Mouse (Mus musculus) hindbrain, embryonic 14.5 days (tissue): ENCODE data around the gene Fabp3. TPM values are rescaled to one million over a fixed set of nuclear protein-coding genes. Genes with fewer than 3 reads are reported as not detected.

Experiments used
- ATAC-seq: fragments of 200-750 bp; cut with Nextera tagmentation; 2 replicates; pipeline ENCODE4 v1.8.0; 2017; ENCODE audit warnings: moderate number of reproducible peaks, mild to moderate bottlenecking, moderate TSS enrichment, moderate library complexity; ENCODE audit not compliant: low FRiP score
- DNase-seq: peaks from one replicate; pipeline ENCODE4 v3.0.0-alpha.2; 2015; ENCODE audit warnings: low spot score
- H3K27ac ChIP-seq: fragments of 300-500 bp; sonication (generic); 2 replicates; pipeline ENCODE4 v1.5.1; 2014; ENCODE audit warnings: mild to moderate bottlenecking, moderate library complexity
- H3K27me3 ChIP-seq: fragments of 300-500 bp; sonication (generic); 2 replicates; pipeline ENCODE4 v1.6.1; 2014; ENCODE audit warnings: mild to moderate bottlenecking, low read length, mixed read lengths; ENCODE audit not compliant: control insufficient read depth, insufficient read depth
- H3K36me3 ChIP-seq: fragments of 300-500 bp; sonication (generic); replicated peaks from 2 replicates; pipeline ENCODE4 v1.6.1; 2014; ENCODE audit not compliant: control insufficient read depth, insufficient read depth
- H3K4me1 ChIP-seq: fragments of 300-500 bp; sonication (generic); replicated peaks from 2 replicates; pipeline ENCODE4 v1.6.1; 2014; ENCODE audit warnings: antibody characterized with exemption, low read length, mixed read lengths; ENCODE audit not compliant: control insufficient read depth, insufficient read depth
- H3K4me2 ChIP-seq: fragments of 300-500 bp; sonication (generic); replicated peaks from 2 replicates; pipeline ENCODE4 v1.6.1; 2014; ENCODE audit warnings: mild to moderate bottlenecking, moderate library complexity
- H3K4me3 ChIP-seq: fragments of 300-500 bp; sonication (generic); replicated peaks from 2 replicates; pipeline ENCODE4 v1.5.1; 2014; ENCODE audit warnings: mild to moderate bottlenecking, low read length
- H3K9ac ChIP-seq: fragments of 300-500 bp; sonication (generic); 2 replicates; pipeline ENCODE4 v1.6.1; 2014
- H3K9me3 ChIP-seq: fragments of 300-500 bp; sonication (generic); 2 replicates; pipeline ENCODE4 v1.6.1; 2016; ENCODE audit warnings: low read length; ENCODE audit not compliant: control insufficient read depth
- WGBS: fragments of 180-500 bp; shearing (Covaris S2); extraction: QIAGEN DNeasy Blood & Tissue Kit; methylation state at CpG from one replicate; pipeline ENCODE4 v1.1.7; 2014; 5-methylcytosine and 5-hydroxymethylcytosine counted together
- polyA plus RNA-seq: library from polyadenylated mRNA; unstranded; fragments of >200 nt; fragmentation: Nextera tagmentation; extraction: Ambion mirVana; gene quantifications from 2 replicates; pipeline ENCODE4 v1.2.1, GENCODE M21; 2014

Gene Fabp3
- polyA plus RNA-seq, 1 experiment from 2014 or later, result 285 TPM

DNA sequence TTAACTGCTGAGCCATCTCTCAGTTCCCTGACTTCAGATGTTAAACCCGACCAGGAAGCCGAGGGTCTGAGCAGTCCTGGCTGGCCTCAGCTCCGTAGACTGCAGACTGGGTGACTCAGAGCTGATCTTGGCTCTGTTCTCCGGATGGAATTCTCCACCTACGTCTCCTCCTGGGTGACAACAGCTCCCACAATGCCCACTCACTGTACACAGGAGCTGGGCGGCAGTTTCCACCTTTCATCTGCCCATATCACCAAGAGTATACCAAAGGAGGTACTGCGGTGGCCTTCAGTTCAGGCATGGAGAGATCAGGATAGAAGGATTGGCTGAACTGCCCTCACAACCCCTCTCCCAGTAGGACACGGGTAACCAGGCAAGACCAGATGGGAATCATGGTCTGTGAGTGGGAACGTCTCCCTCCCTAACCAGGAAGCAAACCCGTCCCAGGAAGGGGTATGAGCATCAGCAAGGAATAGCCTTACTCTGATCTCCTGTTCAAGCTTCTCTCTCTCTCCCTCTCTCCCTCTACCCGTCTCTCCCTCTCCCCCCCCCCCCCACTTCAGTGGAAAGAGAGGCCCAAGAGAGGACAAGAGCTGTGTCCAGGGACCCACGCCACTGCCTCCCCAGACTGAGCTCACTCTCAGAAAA lies 34.6 kb upstream of the Fabp3 start:
- H3K9ac ChIP-seq, result peak overlapping the region; percentile 92
- 4% methylated on average over 10 of the region's 12 CpGs for WGBS
- H3K27me3 ChIP-seq, result 0 out of 2 replicates have a peak, but pooled peaks cover 2% of the 10 kb centered on the region
- H3K4me3 ChIP-seq, result peak overlapping the region; percentile 60
- peak overlapping the region; percentile 97 for H3K27ac ChIP-seq
- no peaks in the 10 kb centered on the region for H3K36me3 ChIP-seq
- H3K4me1 ChIP-seq, result peaks cover 23% of the 10 kb centered on the region
- H3K4me2 ChIP-seq, result peak overlapping the region; percentile 66
- DNase-seq, result peak; percentile 55
- no peaks in the 10 kb centered on the region for H3K9me3 ChIP-seq
- peak; percentile 16 for ATAC-seq

DNA sequence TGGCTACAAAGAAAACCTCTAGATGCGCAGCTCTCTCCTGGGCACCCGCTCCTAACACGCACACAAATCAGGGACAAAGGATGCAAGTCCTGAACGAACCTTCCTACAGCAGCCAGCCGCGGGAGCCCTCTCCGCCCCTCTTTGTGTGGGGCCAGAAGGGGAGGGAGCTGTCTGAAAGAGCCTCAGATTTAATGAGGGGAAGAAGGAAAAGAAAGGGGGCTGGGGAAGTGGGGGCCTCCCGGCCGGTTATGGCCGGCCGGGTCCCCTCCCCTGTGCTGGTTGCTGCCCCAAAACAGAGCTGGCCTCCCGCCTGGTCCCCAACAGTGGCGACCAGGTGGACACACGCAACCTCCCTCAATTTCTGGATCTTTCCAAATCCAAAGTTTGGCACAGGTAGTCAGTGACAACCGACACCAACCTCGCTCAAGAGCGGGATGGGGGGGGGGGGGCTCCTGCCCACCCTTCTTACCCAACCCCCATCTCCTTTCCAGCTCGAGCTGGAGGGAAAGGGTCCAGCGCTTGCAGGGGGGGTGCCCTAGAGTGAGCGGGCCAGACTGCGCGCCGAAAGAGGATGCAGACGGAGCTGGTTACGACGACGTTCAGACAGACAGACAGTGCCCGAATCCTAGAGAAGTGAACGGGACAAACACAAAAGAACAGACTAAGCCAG lies 33.9 kb upstream of the Fabp3 start:
- 0 out of 2 replicates have a peak, but pooled peaks cover 2% of the 10 kb centered on the region for H3K27me3 ChIP-seq
- peak; percentile 81 for ATAC-seq
- H3K27ac ChIP-seq, result peak overlapping the region; percentile 97
- under 1% methylated on average over 29 of the region's 29 CpGs for WGBS
- H3K4me3 ChIP-seq, result peak overlapping the region; percentile 60
- peak overlapping the region; percentile 66 for H3K4me2 ChIP-seq
- peak overlapping the region; percentile 92 for H3K9ac ChIP-seq
- peaks cover 23% of the 10 kb centered on the region for H3K4me1 ChIP-seq
- H3K36me3 ChIP-seq, result no peaks in the 10 kb centered on the region
- no peaks in the 10 kb centered on the region for H3K9me3 ChIP-seq
- DNase-seq, result peak; percentile 65

DNA sequence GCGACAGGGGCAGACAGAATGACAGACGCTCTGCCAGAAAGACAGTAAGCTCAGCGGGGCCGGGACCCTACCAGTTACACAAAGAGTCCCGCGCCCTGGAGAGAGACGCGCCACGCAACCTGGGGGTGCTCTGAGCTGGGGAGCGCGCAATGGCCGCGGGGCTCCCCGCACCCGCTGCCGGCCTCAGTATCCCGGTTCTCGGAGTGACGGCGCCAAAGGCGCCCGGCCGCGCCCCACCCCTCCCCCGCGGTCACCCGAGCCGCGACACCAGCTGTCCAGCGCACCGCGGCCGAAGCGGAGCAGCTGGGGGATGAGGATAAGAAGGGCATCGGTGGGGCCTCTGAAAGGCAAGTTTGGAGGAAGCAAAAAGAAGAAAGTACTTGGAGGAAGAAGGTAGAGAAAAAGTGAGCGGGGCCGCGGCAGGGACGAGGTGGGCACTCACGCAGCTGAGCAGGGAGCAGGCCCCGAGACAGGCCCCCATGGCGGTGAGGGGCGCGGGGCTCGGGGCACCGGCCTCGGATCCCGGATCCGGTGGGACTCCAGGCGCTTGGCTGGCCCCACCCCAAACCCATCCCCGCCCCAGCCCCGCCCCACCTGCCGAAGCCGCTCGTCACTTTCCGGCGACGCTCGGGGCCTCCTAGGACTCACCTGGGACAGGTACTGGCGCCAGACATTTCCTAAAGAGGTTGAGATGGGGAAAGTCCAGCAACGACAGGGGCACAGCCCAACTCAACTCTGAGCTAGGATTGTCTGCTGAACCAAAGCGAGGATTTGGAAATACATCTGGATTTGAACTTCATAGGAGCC lies 33.2 kb upstream of the Fabp3 start:
- Histone ChIP-seq H3K9me3 (no peaks in the 10 kb centered on the region), H3K9ac (peak overlapping the region; percentile 92), H3K27ac (peak overlapping the region; percentile 97), H3K4me2 (peak overlapping the region; percentile 66), H3K4me3 (peak overlapping the region; percentile 60), H3K4me1 (peaks cover 23% of the 10 kb centered on the region), H3K27me3 (0 out of 2 replicates have a peak, but pooled peaks cover 2% of the 10 kb centered on the region), H3K36me3 (no peaks in the 10 kb centered on the region)
- peak; percentile 57 for DNase-seq
- peak; percentile 35 for ATAC-seq
- under 1% methylated on average over 61 of the region's 62 CpGs for WGBS

DNA sequence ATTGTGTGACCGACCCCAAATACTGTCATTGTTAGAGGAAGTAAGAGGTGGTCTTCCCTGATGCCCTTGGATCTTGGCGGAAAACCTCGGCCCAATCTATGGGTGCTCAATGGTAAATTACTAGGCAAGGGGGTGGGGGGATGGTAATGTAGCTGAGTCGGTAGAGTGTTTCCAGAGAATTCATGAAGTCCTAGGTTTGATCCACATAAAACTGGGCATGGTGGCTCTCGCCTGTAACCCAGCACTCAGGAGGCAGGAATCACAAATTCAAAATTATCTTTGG lies 32.6 kb upstream of the Fabp3 start:
- peak overlapping the region; percentile 92 for H3K9ac ChIP-seq
- 0 out of 2 replicates have a peak, but pooled peaks cover 2% of the 10 kb centered on the region for H3K27me3 ChIP-seq
- H3K4me2 ChIP-seq, result peak overlapping the region; percentile 66
- H3K27ac ChIP-seq, result peak overlapping the region; percentile 97
- peak overlapping the region; percentile 60 for H3K4me3 ChIP-seq
- WGBS, result 34% methylated on average over 5 of the region's 5 CpGs
- DNase-seq, result no peak
- no peak for ATAC-seq
- H3K36me3 ChIP-seq, result no peaks in the 10 kb centered on the region
- no peaks in the 10 kb centered on the region for H3K9me3 ChIP-seq
- H3K4me1 ChIP-seq, result peaks cover 23% of the 10 kb centered on the region

DNA sequence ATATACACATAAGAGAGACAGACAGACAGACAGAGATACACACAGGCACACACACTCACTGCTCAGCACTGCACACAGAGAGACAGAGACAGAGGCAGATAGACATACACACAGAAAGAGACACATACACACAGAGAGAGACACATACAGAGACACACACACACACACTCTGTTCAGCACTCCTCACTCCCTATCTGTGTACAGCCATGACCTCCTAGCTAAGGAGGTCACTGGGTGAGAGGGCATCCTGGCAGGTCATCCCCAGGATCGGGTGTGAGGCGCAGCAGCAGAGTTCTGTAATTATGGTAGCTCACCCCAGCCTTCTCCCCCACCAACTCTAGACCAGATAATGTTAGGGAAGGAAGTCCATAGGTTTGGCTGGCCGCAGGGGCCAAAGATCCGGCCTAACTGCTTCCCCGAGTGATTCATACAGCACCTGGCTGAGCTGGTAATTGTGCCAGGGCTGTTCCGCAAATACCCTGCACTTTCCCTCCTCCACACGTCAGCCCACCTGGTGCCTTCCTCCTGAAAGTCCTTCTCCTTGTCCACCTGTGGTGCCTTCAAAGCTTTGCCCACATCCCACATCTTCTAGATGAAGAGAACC lies 31.7 kb upstream of the Fabp3 start:
- ATAC-seq (no peak), DNase-seq (no peak)
- Histone ChIP-seq H3K4me2 (no peak overlapping the region), H3K4me1 (peaks cover 23% of the 10 kb centered on the region), H3K27ac (no peak overlapping the region), H3K27me3 (0 out of 2 replicates have a peak, but pooled peaks cover 2% of the 10 kb centered on the region), H3K9me3 (no peaks in the 10 kb centered on the region), H3K4me3 (no peak overlapping the region), H3K36me3 (no peaks in the 10 kb centered on the region), H3K9ac (no peak overlapping the region)
- WGBS, result 79% methylated on average over 7 of the region's 7 CpGs

GRCm38 (mm10) chr4:130279105-130279504 lies 29.3 kb upstream of the Fabp3 start, which contains the start of gene Serinc2:
TSS of gene Serinc2 (minus strand) at chr4:130279205.
- 0 out of 2 replicates have a peak, but pooled peaks cover 2% of the 10 kb centered on the region for H3K27me3 ChIP-seq
- no peak within 1 kb of the TSS for H3K9ac ChIP-seq
- ATAC-seq, result no peak
- no peak within 1 kb of the TSS for H3K27ac ChIP-seq
- DNase-seq, result no peak
- no peak within 1 kb of the TSS for H3K4me3 ChIP-seq
- 72% methylated on average over 2 of the region's 2 CpGs for WGBS
- no peaks in the 10 kb centered on the region for H3K36me3 ChIP-seq
- H3K4me2 ChIP-seq, result no peak within 1 kb of the TSS
- no peaks in the 10 kb centered on the region for H3K9me3 ChIP-seq
- peaks cover 9% of the 10 kb centered on the region; the same call in 1 of the 2 replicates for H3K4me1 ChIP-seq

DNA sequence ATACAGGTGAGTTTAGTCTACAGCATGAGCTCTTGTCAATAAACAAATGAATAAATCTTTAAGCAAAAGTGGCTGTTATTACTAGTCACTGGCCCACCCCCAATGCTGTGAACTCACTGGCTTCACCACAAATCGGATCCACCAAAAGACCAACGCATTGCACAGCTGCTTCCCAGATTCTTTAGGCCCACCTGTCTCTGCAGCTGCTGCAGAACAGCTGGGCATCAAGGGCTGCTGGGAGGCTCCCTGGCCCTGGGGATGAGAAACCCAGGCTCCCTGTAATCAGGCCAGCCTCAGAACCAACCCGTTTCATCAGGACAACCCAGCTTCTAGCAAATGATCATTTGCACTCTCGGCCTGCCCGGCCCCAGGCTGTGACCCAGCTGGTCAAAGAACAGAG lies 25.5 kb upstream of the Fabp3 start:
- Histone ChIP-seq H3K9ac (no peak overlapping the region), H3K36me3 (no peaks in the 10 kb centered on the region)
- WGBS, result 80% methylated on average over 5 of the region's 5 CpGs

GRCm38 (mm10) chr4:130283826-130284225 lies 24.6 kb upstream of the Fabp3 start:
- 86% methylated on average over 9 of the region's 9 CpGs for WGBS
- H3K4me1 ChIP-seq, result no peaks in the 10 kb centered on the region
- no peak overlapping the region for H3K4me2 ChIP-seq
- no peaks in the 10 kb centered on the region for H3K27me3 ChIP-seq
- H3K9ac ChIP-seq, result no peak overlapping the region
- DNase-seq (no peak), ATAC-seq (no peak)
- no peaks in the 10 kb centered on the region for H3K9me3 ChIP-seq
- no peaks in the 10 kb centered on the region for H3K36me3 ChIP-seq
- no peak overlapping the region for H3K4me3 ChIP-seq
- no peak overlapping the region for H3K27ac ChIP-seq

More for the DNA sequence above, 25.5 kb upstream of the Fabp3 start:
- no peaks in the 10 kb centered on the region for H3K9me3 ChIP-seq
- no peak overlapping the region for H3K27ac ChIP-seq
- H3K4me3 ChIP-seq, result no peak overlapping the region
- no peak overlapping the region for H3K4me2 ChIP-seq
- H3K27me3 ChIP-seq, result 0 out of 2 replicates have a peak, but pooled peaks cover 2% of the 10 kb centered on the region
- no peaks in the 10 kb centered on the region for H3K4me1 ChIP-seq
- ATAC-seq (no peak), DNase-seq (no peak)

GRCm38 (mm10) chr4:130286531-130286930 lies 21.9 kb upstream of the Fabp3 start:
- Histone ChIP-seq H3K4me1 (no peaks in the 10 kb centered on the region), H3K9me3 (no peaks in the 10 kb centered on the region), H3K4me2 (no peak overlapping the region), H3K4me3 (no peak overlapping the region), H3K27me3 (no peaks in the 10 kb centered on the region), H3K9ac (no peak overlapping the region), H3K36me3 (no peaks in the 10 kb centered on the region), H3K27ac (no peak overlapping the region)
- DNase-seq (no peak), ATAC-seq (no peak)
- 72% methylated on average over 3 of the region's 3 CpGs for WGBS
